Mouse (Mus musculus): ENCODE data around the gene Ctag2.

Gene Ctag2

GRCm38 (mm10) chrX:65047344-65047743 is at the start of gene Ctag2:
TSS of gene Ctag2 (plus strand) at chrX:65047644.
- DNase-seq (ENCODE audit: low spot score in 2 of 2): no peak
